ENCODE assay signal across 9 mouse cellular contexts in genomic region chr15:84715132-84715531, GRCm38 (mm10). TPM values are rescaled to one million over a fixed set of nuclear protein-coding genes. Genes with fewer than 3 reads are reported as not detected.
DNase-seq lines count a peak whose midpoint lies in the region; ATAC-seq and TF ChIP-seq lines count a peak whose summit lies in the region.
"Had no signal": no experiment of that assay in that cellular context is flagged by ENCODE, and none has a peak within 500 bp of the region (broad histone marks: within the 10 kb centered on the region; RNA-seq: fewer than 3 reads in every experiment).

No protein-coding gene starts in this region.

- peak overlapping the region; percentile 77 for H3K27ac ChIP-seq in heart, embryonic 12.5 days (ENCODE audit: poor library complexity, severe bottlenecking)
- H3K27ac ChIP-seq in forebrain, postnatal 0 days (ENCODE audit: low read depth, low read length) = peak overlapping the region; percentile 48
- 0 out of 2 replicates have a peak overlapping the region, but pooled peaks have one; percentile 24 for H3K27ac ChIP-seq in liver, embryonic 15.5 days (replicated peaks)

- no peak for TF ChIP-seq CTCF in E14TG2a.4 (conservative IDR thresholded peaks at IDR 0.05; ENCODE audit: low read length)
- no peak for TF ChIP-seq CTCF in forebrain, postnatal 0 days (IDR thresholded peaks at IDR 0.05; ENCODE audit: low read depth)

- ATAC-seq in heart, embryonic 12.5 days (ENCODE audit: insufficient number of reproducible peaks, low FRiP score) = no peak
- ATAC-seq in forebrain, postnatal 0 days = no peak
- ATAC-seq in liver, embryonic 15.5 days (ENCODE audit: insufficient read depth) = no peak

- no peaks in the 10 kb centered on the region for H3K36me3 ChIP-seq in heart, embryonic 12.5 days
- H3K36me3 ChIP-seq in E14TG2a.4 (ENCODE audit: insufficient read depth, low read length) = no peaks in the 10 kb centered on the region
- H3K36me3 ChIP-seq in forebrain, postnatal 0 days (ENCODE audit: insufficient read depth) = no peaks in the 10 kb centered on the region
- H3K36me3 ChIP-seq in liver, embryonic 15.5 days (replicated peaks) = no peaks in the 10 kb centered on the region

- DNase-seq in heart, postnatal 4 days = no peak
- DNase-seq in forebrain, postnatal 0 days = no peak
- no peak for DNase-seq in cerebellum, postnatal 14 days
- no peak for DNase-seq in thymus, postnatal 10 days (ENCODE audit: low spot score in 2 of 2)
- no peak for DNase-seq in embryo, embryonic 10 days (ENCODE audit: low spot score)

- H3K9me3 ChIP-seq in heart, embryonic 12.5 days (replicated peaks) = no peaks in the 10 kb centered on the region
- no peaks in the 10 kb centered on the region for H3K9me3 ChIP-seq in E14TG2a.4 (ENCODE audit: low read length)
- H3K9me3 ChIP-seq in forebrain, postnatal 0 days (ENCODE audit: low read length) = no peaks in the 10 kb centered on the region
- H3K9me3 ChIP-seq in liver, embryonic 15.5 days (replicated peaks) = no peaks in the 10 kb centered on the region

- H3K27me3 ChIP-seq in heart, embryonic 12.5 days (replicated peaks) = peaks cover 11% of the 10 kb centered on the region; the same call in 1 of the 2 replicates
- peaks cover 45% of the 10 kb centered on the region for H3K27me3 ChIP-seq in E14TG2a.4 (ENCODE audit: insufficient read depth, low read length)
- peaks cover 14% of the 10 kb centered on the region for H3K27me3 ChIP-seq in forebrain, postnatal 0 days (ENCODE audit: insufficient read depth, low read length)
- peaks cover 33% of the 10 kb centered on the region for H3K27me3 ChIP-seq in liver, embryonic 15.5 days

- WGBS in heart, embryonic 12.5 days = 32% methylated on average over 11 of the region's 11 CpGs
- 39% methylated on average over 11 of the region's 11 CpGs for WGBS in forebrain, postnatal 0 days
- WGBS in liver, embryonic 15.5 days (ENCODE audit: insufficient replicate concordance) = 25% methylated on average over 11 of the region's 11 CpGs

- H3K4me2 ChIP-seq in heart, embryonic 12.5 days = peak overlapping the region; percentile 58
- H3K4me2 ChIP-seq in forebrain, postnatal 0 days (ENCODE audit: low read depth) = peak overlapping the region; percentile 43
- H3K4me2 ChIP-seq in liver, embryonic 15.5 days = peak overlapping the region; percentile 54

- peak overlapping the region; percentile 33; the same call in 1 of the 2 replicates for H3K9ac ChIP-seq in heart, embryonic 12.5 days
- peak overlapping the region; percentile 28; the same call in 1 of the 2 replicates for H3K9ac ChIP-seq in forebrain, postnatal 0 days
- H3K9ac ChIP-seq in liver, embryonic 15.5 days = no peak overlapping the region

- peak overlapping the region; percentile 24 for H3K4me3 ChIP-seq in heart, embryonic 12.5 days
- peak overlapping the region; percentile 41 for H3K4me3 ChIP-seq in E14TG2a.4 (replicated peaks; ENCODE audit: low read length)
- H3K4me3 ChIP-seq in forebrain, postnatal 0 days (ENCODE audit: low read depth, low read length) = peak overlapping the region; percentile 21; the same call in 1 of the 2 replicates
- 0 out of 2 replicates have a peak overlapping the region, but pooled peaks have one; percentile 12 for H3K4me3 ChIP-seq in liver, embryonic 15.5 days (replicated peaks)

- H3K4me1 ChIP-seq in heart, embryonic 12.5 days (replicated peaks) = peaks cover 41% of the 10 kb centered on the region
- H3K4me1 ChIP-seq in E14TG2a.4 (replicated peaks; ENCODE audit: low read depth, low read length) = peaks cover 73% of the 10 kb centered on the region
- peaks cover 4% of the 10 kb centered on the region; the same call in 1 of the 2 replicates for H3K4me1 ChIP-seq in forebrain, postnatal 0 days (ENCODE audit: insufficient read depth)
- H3K4me1 ChIP-seq in liver, embryonic 15.5 days (replicated peaks) = peaks cover 7% of the 10 kb centered on the region; the same call in 1 of the 2 replicates

RNA-seq across cellular contexts. Expression of gene Arhgap8, which starts 4.7 kb away (rescaled TPM):
- polyA plus RNA-seq in heart, embryonic 12.5 days (2016; fragmentation: Nextera tagmentation; extraction: Ambion mirVana) = 3.4 and 4.0 TPM in 2 replicates
- 1 to 10 TPM; 3.8 to 4.0 TPM for total RNA-seq in heart, postnatal 4 days (2021)
- total RNA-seq in forebrain, postnatal 0 days (2014; rRNA removed) = 0.29 TPM in 1 of 2 replicates, not detected in the other
- 0.19 and 0.44 TPM in 2 replicates for polyA plus RNA-seq in forebrain, postnatal 0 days (2015; fragmentation: Nextera tagmentation; extraction: Ambion mirVana)
- 0.40 and 0.43 TPM in 2 replicates for polyA plus RNA-seq in liver, embryonic 15.5 days (2015; fragmentation: Nextera tagmentation; extraction: Ambion mirVana)
- total RNA-seq: megakaryocyte progenitor cell, adult 5-6 weeks had no signal

RNA-seq across cellular contexts. Expression of gene Prr5, which starts 45.7 kb away (rescaled TPM):
- polyA plus RNA-seq in heart, embryonic 12.5 days (2016; fragmentation: Nextera tagmentation; extraction: Ambion mirVana) = 23.1 and 25.5 TPM in 2 replicates
- total RNA-seq in heart, postnatal 4 days (2021) = 10 to 100 TPM; 11.6 to 12.3 TPM
- 8.6 and 17.2 TPM in 2 replicates for total RNA-seq in forebrain, postnatal 0 days (2014; rRNA removed)
- polyA plus RNA-seq in forebrain, postnatal 0 days (2015; fragmentation: Nextera tagmentation; extraction: Ambion mirVana) = 17.8 and 28.2 TPM in 2 replicates
- 5.1 and 6.2 TPM in 2 replicates for polyA plus RNA-seq in liver, embryonic 15.5 days (2015; fragmentation: Nextera tagmentation; extraction: Ambion mirVana)

Comparison
In these comparisons a context has a peak if more than half of its experiments do, and no peak if none do; other contexts are left out.
1. H3K27ac ChIP-seq: peak in every context shown above with its lines; median percentile 77 in heart, embryonic 12.5 days; 48 in forebrain, postnatal 0 days; 24 in liver, embryonic 15.5 days.